Mouse (Mus musculus) embryonic facial prominence, embryonic 12.5 days (tissue): ENCODE measurements around the gene Ugt1a6b. TPM values are rescaled to one million over a fixed set of nuclear protein-coding genes. Genes with fewer than 3 reads are reported as not detected.
"Not testable (repeated sequence)": the region's sequence is repeated elsewhere in the genome, so short reads cannot be mapped to it uniquely, and the experiment has no call there.

Source experiments
- ATAC-seq: fragments of 200-750 bp; cut with Nextera tagmentation; 2 replicates; pipeline ENCODE4 v1.8.0; 2017; ENCODE audit not compliant: insufficient number of reproducible peaks, insufficient read depth, low FRiP score, low TSS enrichment
- H3K27ac ChIP-seq: fragments of 300-500 bp; sonication (generic); 2 replicates; pipeline ENCODE4 v1.5.1; 2016; ENCODE audit warnings: mild to moderate bottlenecking
- H3K27me3 ChIP-seq: fragments of 300-500 bp; sonication (generic); 2 replicates; pipeline ENCODE4 v1.6.1; 2016; ENCODE audit warnings: mild to moderate bottlenecking, moderate library complexity
- H3K36me3 ChIP-seq: fragments of 300-500 bp; sonication (generic); 2 replicates; pipeline ENCODE4 v1.6.1; 2016; ENCODE audit warnings: mild to moderate bottlenecking
- H3K4me1 ChIP-seq: fragments of 300-500 bp; sonication (generic); 2 replicates; pipeline ENCODE4 v1.6.1; 2016
- H3K4me2 ChIP-seq: fragments of 300-500 bp; sonication (generic); replicated peaks from 2 replicates; pipeline ENCODE4 v1.6.1; 2016; ENCODE audit warnings: mild to moderate bottlenecking, moderate library complexity
- H3K4me3 ChIP-seq: fragments of 300-500 bp; sonication (generic); 2 replicates; pipeline ENCODE4 v1.5.1; 2016; ENCODE audit warnings: mild to moderate bottlenecking
- H3K9ac ChIP-seq: fragments of 300-500 bp; sonication (generic); 2 replicates; pipeline ENCODE4 v1.6.1; 2016; ENCODE audit warnings: mild to moderate bottlenecking, moderate library complexity
- H3K9me3 ChIP-seq: fragments of 300-500 bp; sonication (generic); 2 replicates; pipeline ENCODE4 v1.6.1; 2016; ENCODE audit warnings: mild to moderate bottlenecking, moderate library complexity
- WGBS: fragments of 180-500 bp; shearing (Covaris S2); methylation state at CpG from one replicate; pipeline ENCODE4 v1.1.7; 2016; 5-methylcytosine and 5-hydroxymethylcytosine counted together
- polyA plus RNA-seq: library from polyadenylated mRNA; unstranded; fragments of >200 nt; fragmentation: Nextera tagmentation; extraction: Ambion mirVana; gene quantifications from 2 replicates; pipeline ENCODE4 v1.2.1, GENCODE M21; 2016

Ugt1a6b gene
- polyA plus RNA-seq, 1 experiment from 2014 or later = not detected

DNA sequence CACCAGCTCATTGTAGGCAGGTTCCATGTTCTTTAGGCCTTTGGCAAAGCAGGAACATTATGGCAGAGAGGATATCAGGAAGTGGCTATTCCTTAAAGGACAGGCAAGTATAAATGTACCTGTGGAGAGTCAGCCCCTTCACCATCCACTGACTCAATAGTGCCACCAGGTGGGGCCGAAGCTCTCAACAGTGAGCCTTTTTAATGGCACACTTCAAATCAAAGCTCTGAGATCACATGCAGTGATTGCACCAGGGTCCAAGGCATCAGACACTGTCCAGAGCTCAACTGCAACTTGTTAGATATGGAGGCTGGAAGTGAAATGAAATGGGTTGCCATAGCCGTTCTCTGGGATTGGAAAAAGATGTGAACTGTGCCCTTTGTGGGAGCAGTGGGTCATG, 42.2 kb downstream of the Ugt1a6b start:
- not testable (repeated sequence) for H3K27ac ChIP-seq, H3K36me3 ChIP-seq, H3K4me3 ChIP-seq, H3K4me2 ChIP-seq, H3K27me3 ChIP-seq, H3K4me1 ChIP-seq, H3K9me3 ChIP-seq, ATAC-seq, H3K9ac ChIP-seq
- 58% methylated on average over 2 of the region's 2 CpGs for WGBS

DNA sequence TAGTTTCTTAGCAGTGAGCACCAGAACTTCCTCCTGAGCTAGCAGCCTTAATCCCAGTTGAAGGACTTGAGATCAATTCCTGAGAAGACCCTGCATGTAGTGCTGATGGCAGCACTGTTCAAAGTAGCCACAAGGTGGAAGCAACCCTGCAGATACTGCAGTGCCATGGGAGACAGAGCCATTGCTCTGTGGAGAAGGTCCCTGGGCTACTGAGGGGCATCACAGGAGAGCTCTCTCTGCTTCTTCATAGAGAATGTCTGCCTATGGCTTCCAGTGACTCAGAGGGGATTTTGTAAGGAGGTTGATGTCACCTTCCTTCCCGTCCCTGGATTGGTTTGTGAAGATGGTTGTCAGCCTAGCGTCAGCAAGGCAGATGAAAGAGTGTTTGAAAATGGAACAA, 47.1 kb downstream of the Ugt1a6b start:
- WGBS = 83% methylated on average over 2 of the region's 2 CpGs
- not testable (repeated sequence) for H3K27me3 ChIP-seq, H3K4me1 ChIP-seq, H3K4me2 ChIP-seq, H3K9me3 ChIP-seq, H3K4me3 ChIP-seq, H3K27ac ChIP-seq, ATAC-seq, H3K36me3 ChIP-seq, H3K9ac ChIP-seq

- no peaks in the 10 kb centered on the region for H3K27me3 ChIP-seq
- 74% methylated on average over 2 of the region's 2 CpGs for WGBS
- ATAC-seq = no peak
Measured at GRCm38 (mm10) chr1:88158430-88158829, 55.4 kb downstream of the Ugt1a6b start.

GRCm38 (mm10) chr1:88165711-88166110, 62.7 kb downstream of the Ugt1a6b start, which contains the start of gene Ugt1a5:
Ugt1a5 (plus strand) TSS chr1:88166012.
- Histone ChIP-seq H3K9me3 (no peaks in the 10 kb centered on the region), H3K27ac (no peak within 1 kb of the TSS), H3K4me2 (no peak within 1 kb of the TSS), H3K27me3 (no peaks in the 10 kb centered on the region), H3K9ac (no peak within 1 kb of the TSS), H3K36me3 (no peaks in the 10 kb centered on the region), H3K4me3 (no peak within 1 kb of the TSS), H3K4me1 (no peaks in the 10 kb centered on the region)
- 77% methylated on average over 5 of the region's 5 CpGs for WGBS
- no peak for ATAC-seq

More at GRCm38 (mm10) chr1:88158430-88158829, 55.4 kb downstream of the Ugt1a6b start:
- Histone ChIP-seq H3K36me3 (no peaks in the 10 kb centered on the region), H3K4me1 (no peaks in the 10 kb centered on the region), H3K4me2 (no peak overlapping the region), H3K9me3 (no peaks in the 10 kb centered on the region), H3K4me3 (no peak overlapping the region), H3K27ac (no peak overlapping the region), H3K9ac (no peak overlapping the region)

GRCm38 (mm10) chr1:88172190-88172589, 69.1 kb downstream of the Ugt1a6b start:
- ATAC-seq, H3K27ac ChIP-seq, H3K4me3 ChIP-seq, H3K36me3 ChIP-seq, H3K9me3 ChIP-seq, H3K9ac ChIP-seq, H3K4me1 ChIP-seq, H3K27me3 ChIP-seq, H3K4me2 ChIP-seq: not testable (repeated sequence)
- WGBS = 78% methylated on average over 7 of the region's 7 CpGs

DNA sequence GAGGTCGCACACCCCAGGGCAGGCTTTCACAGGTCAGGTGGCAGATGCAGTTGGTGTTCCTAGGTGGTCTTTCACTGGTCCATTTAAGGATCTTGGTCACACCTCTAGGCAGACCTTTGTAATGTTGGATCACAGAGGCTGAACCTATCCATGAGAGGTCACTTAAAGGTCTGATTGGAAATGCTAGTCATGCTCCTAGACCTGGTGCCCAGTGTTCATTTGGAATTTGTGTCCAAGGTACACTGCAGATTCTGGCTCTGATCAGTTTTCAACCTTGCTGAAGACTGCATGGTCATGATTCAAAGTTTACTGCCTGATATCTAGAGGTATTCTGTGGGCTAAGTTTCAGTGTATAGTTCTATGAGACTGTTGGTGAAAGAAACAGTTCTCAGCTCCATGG, 76.6 kb downstream of the Ugt1a6b start:
- H3K9ac ChIP-seq = no peak overlapping the region
- no peaks in the 10 kb centered on the region for H3K27me3 ChIP-seq
- ATAC-seq = no peak
- H3K36me3 ChIP-seq = no peaks in the 10 kb centered on the region
- no peaks in the 10 kb centered on the region for H3K4me1 ChIP-seq
- H3K27ac ChIP-seq = no peak overlapping the region
- peaks cover 6% of the 10 kb centered on the region; the same call in 1 of the 2 replicates for H3K9me3 ChIP-seq
- H3K4me2 ChIP-seq = no peak overlapping the region
- H3K4me3 ChIP-seq = no peak overlapping the region
- WGBS = 92% methylated on average over 1 of the region's 1 CpGs

DNA sequence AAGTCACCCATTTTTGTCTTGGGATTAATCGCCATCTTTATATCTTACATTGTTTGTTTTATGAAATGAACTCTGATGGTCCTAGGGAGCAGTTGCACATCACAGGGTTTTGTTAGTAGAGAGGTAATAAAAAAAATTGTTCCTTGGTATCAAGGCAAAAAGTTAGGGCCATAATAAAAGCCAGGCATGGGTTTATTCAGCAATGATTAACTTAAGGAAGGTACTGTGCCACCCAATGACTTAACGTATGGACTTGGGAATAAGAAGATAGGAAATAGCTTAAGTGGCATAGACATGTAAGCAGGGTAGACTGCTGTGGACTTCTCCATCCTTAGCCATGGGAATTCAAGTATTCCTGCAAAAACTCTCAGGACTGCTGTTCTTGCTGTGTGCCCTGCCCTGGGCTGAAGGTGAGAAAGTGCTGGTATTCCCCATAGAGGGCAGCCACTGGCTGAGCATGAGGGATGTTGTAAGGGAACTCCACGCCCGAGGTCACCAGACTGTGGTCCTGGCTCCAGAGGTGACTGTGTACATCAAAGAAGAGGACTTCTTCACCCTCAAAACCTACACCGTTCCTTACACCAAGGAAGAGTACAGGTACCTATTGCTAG, 83.4 kb downstream of the Ugt1a6b start:
- Histone ChIP-seq H3K27me3 (no peaks in the 10 kb centered on the region), H3K9ac (no peak overlapping the region), H3K4me1 (no peaks in the 10 kb centered on the region), H3K4me3 (no peak overlapping the region), H3K4me2 (no peak overlapping the region), H3K36me3 (no peaks in the 10 kb centered on the region), H3K27ac (no peak overlapping the region), H3K9me3 (no peaks in the 10 kb centered on the region)
- WGBS = 87% methylated on average over 5 of the region's 5 CpGs
- no peak for ATAC-seq

DNA sequence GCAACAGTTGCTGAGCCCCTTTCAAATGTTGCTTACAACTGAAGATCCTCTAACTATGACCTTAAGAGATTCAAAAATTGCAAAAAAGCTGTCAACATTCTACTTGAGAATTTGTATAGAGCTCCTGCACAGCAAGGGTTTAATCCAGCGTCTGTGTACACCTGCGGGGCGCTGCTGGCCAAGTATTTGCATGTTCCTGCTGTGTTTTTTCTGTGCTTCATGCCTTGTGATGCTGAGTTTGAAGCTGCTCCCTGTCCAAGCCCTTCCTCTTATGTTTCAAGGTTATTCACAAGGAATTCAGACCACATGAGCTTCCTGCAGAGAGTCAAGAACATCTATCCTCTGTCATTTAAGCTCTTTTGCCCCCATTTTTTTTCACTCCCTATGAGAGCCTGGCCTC, 89.1 kb downstream of the Ugt1a6b start:
- WGBS = 68% methylated on average over 3 of the region's 3 CpGs
- Histone ChIP-seq H3K27ac (no peak overlapping the region), H3K9me3 (no peaks in the 10 kb centered on the region), H3K9ac (no peak overlapping the region), H3K4me2 (no peak overlapping the region), H3K36me3 (no peaks in the 10 kb centered on the region), H3K4me1 (no peaks in the 10 kb centered on the region), H3K4me3 (no peak overlapping the region), H3K27me3 (no peaks in the 10 kb centered on the region)
- ATAC-seq = no peak

DNA sequence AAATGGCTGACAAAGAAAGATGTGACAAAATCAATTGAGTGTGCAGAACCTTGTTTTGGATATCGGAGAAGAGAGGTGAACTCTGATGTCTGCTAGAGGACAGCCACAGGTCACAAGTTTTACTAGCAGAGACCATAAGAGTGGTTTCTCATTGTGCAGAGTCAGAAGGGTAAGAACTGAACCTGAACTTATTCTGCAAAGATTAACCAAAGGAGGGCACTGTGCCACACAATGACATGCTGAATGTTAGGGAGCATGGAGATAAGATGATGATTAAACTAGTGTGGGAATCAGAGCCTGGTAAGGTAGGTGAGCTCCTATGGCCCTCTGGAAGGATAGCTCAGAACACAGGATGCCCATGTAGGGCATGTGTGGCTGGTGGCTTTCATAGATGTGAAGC, 92.6 kb downstream of the Ugt1a6b start:
- 94% methylated on average over 1 of the region's 1 CpGs for WGBS
- no peak overlapping the region for H3K4me3 ChIP-seq
- no peak overlapping the region for H3K4me2 ChIP-seq
- no peaks in the 10 kb centered on the region for H3K4me1 ChIP-seq
- ATAC-seq = no peak
- no peaks in the 10 kb centered on the region for H3K27me3 ChIP-seq
- no peak overlapping the region for H3K9ac ChIP-seq
- H3K9me3 ChIP-seq = no peaks in the 10 kb centered on the region
- no peaks in the 10 kb centered on the region for H3K36me3 ChIP-seq
- no peak overlapping the region for H3K27ac ChIP-seq

- Histone ChIP-seq H3K27ac (no peak overlapping the region), H3K4me3 (no peak overlapping the region), H3K4me2 (no peak overlapping the region), H3K4me1 (no peaks in the 10 kb centered on the region), H3K9ac (no peak overlapping the region), H3K36me3 (no peaks in the 10 kb centered on the region), H3K27me3 (no peaks in the 10 kb centered on the region), H3K9me3 (no peaks in the 10 kb centered on the region)
- ATAC-seq = no peak
- WGBS = 81% methylated on average over 3 of the region's 3 CpGs
Measured at GRCm38 (mm10) chr1:88197443-88197842, 94.4 kb downstream of the Ugt1a6b start.

DNA sequence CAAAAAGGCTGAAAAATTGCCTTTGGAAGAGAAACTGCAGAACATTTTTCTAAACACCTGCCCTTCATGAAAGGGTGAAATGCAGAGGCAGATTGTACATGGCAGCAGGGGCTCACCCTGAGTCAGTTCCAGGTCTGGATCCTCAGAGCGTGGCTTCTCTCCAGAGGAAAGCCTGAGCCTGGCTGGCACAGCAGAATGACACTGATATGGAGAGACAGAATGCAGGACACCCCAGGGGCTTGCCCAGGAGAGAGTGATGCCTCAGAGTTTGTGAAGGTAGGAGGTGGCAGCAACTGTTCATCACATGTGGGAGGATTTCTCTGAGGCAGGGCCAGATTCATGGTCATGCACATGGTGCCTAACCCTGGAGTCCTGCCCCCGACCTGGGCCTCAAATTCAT, 96.9 kb downstream of the Ugt1a6b start:
- H3K4me3 ChIP-seq = no peak overlapping the region
- H3K36me3 ChIP-seq = no peaks in the 10 kb centered on the region
- no peaks in the 10 kb centered on the region for H3K27me3 ChIP-seq
- peaks cover 11% of the 10 kb centered on the region; the same call in 1 of the 2 replicates for H3K9me3 ChIP-seq
- no peak overlapping the region for H3K9ac ChIP-seq
- 74% methylated on average over 2 of the region's 2 CpGs for WGBS
- peaks cover 2% of the 10 kb centered on the region; the same call in 1 of the 2 replicates for H3K4me1 ChIP-seq
- no peak for ATAC-seq
- H3K27ac ChIP-seq = no peak overlapping the region
- H3K4me2 ChIP-seq = no peak overlapping the region

- H3K4me2 ChIP-seq = no peak within 1 kb of the TSS
- H3K9me3 ChIP-seq = peaks cover 12% of the 10 kb centered on the region; the same call in 1 of the 2 replicates
- H3K27me3 ChIP-seq = no peaks in the 10 kb centered on the region
- H3K36me3 ChIP-seq = no peaks in the 10 kb centered on the region
- no peak within 1 kb of the TSS for H3K9ac ChIP-seq
- no peak within 1 kb of the TSS for H3K4me3 ChIP-seq
- no peak within 1 kb of the TSS for H3K27ac ChIP-seq
- H3K4me1 ChIP-seq = peaks cover 6% of the 10 kb centered on the region
- 74% methylated on average over 7 of the region's 7 CpGs for WGBS
- no peak for ATAC-seq
Measured at GRCm38 (mm10) chr1:88200456-88200855, 97.4 kb downstream of the Ugt1a6b start, which contains the start of gene Ugt1a2. Ugt1a2 (plus strand) TSS chr1:88200601.
